Mouse (Mus musculus) cerebellum, adult 11 months (tissue): Measurements from ENCODE around the gene Gm5414.

Experiments used
- DNase-seq: peaks from one replicate; pipeline ENCODE4 v3.0.0; 2022

The Gm5414 gene

GRCm38 (mm10) chr15:101627884-101628283 is at the start of gene Gm5414:
TSS of gene Gm5414 (minus strand) at chr15:101628188.
- no peak for DNase-seq

GRCm38 (mm10) chr15:101675978-101676377 is 48.0 kb upstream of the Gm5414 start:
- DNase-seq: no peak

DNA sequence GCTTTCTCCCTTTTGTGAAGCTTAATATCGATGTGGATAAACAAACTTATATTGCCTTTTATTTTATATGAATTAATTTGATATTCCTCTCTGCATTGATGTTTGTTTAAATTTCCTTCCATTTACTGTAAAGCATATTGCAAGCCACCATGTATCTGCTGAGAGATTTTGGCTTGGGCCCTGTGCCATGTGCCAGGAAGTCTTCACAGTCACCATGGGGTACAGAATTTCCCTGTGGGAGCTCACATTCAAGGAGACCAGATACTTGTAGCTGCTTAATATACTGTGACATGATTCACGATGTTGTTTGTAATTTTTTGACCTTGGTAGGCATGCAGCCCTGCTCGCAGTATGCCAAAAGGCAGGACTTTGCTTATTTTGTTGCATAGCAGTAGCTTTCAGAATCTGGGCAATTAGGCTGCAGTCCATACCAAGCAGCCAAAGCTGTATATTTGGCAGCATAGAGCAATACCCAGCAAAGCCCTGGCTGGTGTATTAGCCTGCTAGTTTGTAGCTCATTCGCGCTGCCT is 24.8 kb upstream of the Gm5414 start:
- no peak for DNase-seq

- no peak for DNase-seq
Observed at GRCm38 (mm10) chr15:101647280-101647679, 19.3 kb upstream of the Gm5414 start, which contains the start of gene Gm5478. TSS of gene Gm5478 (minus strand) at chr15:101647380.

- no peak for DNase-seq
Observed at GRCm38 (mm10) chr15:101599123-101599522, 28.9 kb downstream of the Gm5414 start.

DNA sequence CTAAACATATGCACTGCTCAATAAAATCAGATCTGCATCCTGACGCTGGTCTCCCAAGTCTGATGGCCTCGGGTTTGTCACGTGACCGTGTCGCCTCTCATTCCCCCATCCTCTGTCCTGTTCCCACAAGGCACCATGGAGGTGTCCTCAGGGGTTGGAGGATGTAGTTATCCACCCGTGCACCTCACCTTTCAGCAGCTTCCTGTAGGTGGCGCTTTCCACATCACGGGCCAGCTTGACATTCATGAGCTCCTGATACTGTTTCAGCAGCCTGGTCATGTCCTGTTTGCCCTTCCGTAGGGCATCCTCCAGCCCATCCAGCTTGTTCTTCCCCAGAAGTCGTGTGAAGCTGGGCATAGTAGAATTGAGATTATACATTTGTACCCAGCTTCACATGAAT is 39.8 kb downstream of the Gm5414 start:
- DNase-seq: no peak

- DNase-seq: no peak
Observed at GRCm38 (mm10) chr15:101584456-101584855, 43.5 kb downstream of the Gm5414 start.

DNA sequence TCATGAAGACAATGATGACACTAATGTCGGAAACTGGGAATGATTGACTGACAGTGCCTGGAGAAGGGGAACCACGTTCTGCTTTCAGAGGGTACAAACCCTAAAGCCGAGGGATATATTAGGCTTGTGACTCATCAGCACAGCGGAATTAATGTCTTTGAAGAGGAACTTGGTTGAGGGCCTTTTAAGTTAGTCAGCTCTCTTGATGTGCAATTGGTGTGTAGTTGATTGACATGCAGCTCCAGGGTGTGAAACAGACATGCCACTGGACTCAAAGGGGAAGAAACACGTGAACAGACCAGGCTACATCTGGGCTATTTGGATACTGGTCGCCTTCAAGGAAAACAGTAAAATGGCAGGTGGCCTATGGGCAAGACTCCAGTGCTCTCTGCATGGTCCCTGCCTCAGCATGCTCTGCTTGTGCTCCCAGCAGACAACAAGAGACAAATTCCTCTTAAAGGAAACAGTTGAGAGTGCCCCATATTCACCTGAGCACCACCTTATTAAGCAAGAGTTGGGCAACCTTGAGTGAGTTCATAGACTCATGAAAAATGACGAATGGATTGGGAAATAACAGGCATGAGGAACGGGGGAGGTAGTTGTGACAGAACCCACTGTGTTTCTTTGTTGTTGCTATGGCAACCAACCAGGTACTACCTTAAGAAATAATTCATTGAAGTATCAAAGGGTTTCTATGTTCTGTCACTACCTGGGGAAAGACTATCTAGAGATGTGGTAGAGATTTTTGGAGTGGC is 44.6 kb downstream of the Gm5414 start:
- DNase-seq: no peak

GRCm38 (mm10) chr15:101581701-101582100 is 46.3 kb downstream of the Gm5414 start:
- DNase-seq: no peak

DNA sequence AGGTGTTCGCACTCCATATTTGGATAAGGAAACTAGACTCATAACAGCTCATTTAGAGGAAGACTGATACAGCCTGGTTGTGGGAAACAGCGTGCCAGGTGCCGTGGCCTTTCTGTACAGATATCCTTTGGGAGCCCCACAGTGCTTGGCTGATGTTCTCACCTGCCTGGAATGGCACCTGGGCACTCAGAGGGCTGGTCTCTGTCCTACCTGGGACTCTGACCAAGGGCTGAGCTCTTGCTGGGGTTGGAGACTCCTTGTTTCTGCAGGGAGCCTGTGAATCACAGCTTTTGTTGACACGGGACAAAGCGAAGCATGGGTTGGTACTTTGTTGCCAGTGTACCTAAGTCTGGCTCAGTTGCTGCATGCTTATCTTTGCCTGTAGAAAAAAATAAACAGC is 52.5 kb downstream of the Gm5414 start:
- no peak for DNase-seq
